Mouse (Mus musculus) ES-Bruce4 (cell line): ENCODE measurements around the gene Hrasls. TPM values are rescaled to one million over a fixed set of nuclear protein-coding genes. Genes with fewer than 3 reads are reported as not detected.

Experiments used
- H3K27ac ChIP-seq: 2 replicates; pipeline ENCODE4 v1.5.1; 2012; ENCODE audit warnings: low read length, inconsistent platforms; ENCODE audit not compliant: insufficient read depth
- H3K27me3 ChIP-seq: 2 replicates; pipeline ENCODE4 v1.6.1; 2012; ENCODE audit warnings: mild to moderate bottlenecking, low read length, inconsistent platforms; ENCODE audit not compliant: control insufficient read depth, poor library complexity, insufficient read depth, severe bottlenecking
- H3K36me3 ChIP-seq: 2 replicates; pipeline ENCODE4 v1.6.1; 2012; ENCODE audit warnings: inconsistent platforms, mild to moderate bottlenecking, low read length, moderate library complexity; ENCODE audit not compliant: control insufficient read depth, poor library complexity, insufficient read depth, severe bottlenecking
- H3K4me1 ChIP-seq: one replicate; pipeline ENCODE4 v1.8.1; 2011; ENCODE audit warnings: low read length; ENCODE audit not compliant: control insufficient read depth, insufficient read depth
- H3K4me3 ChIP-seq: 2 replicates; pipeline ENCODE4 v1.5.1; 2011; ENCODE audit warnings: low read depth, mild to moderate bottlenecking, low read length
- H3K9ac ChIP-seq: 2 replicates; pipeline ENCODE4 v1.6.1; 2012; ENCODE audit warnings: low read depth, mild to moderate bottlenecking, inconsistent platforms; ENCODE audit not compliant: poor library complexity, severe bottlenecking
- H3K9me3 ChIP-seq: replicated peaks from 2 replicates; pipeline ENCODE4 v1.6.1; 2012; ENCODE audit warnings: mild to moderate bottlenecking, low read length, inconsistent platforms; ENCODE audit not compliant: control insufficient read depth, poor library complexity, insufficient read depth, severe bottlenecking
- CTCF ChIP-seq: IDR thresholded peaks from one replicate; pipeline ENCODE4 v1.8.1; 2011; ENCODE audit warnings: low read depth, low read length
- EP300 ChIP-seq: IDR thresholded peaks from 2 replicates; pipeline ENCODE4 v1.6.1; 2011; ENCODE audit warnings: low read depth, low read length; ENCODE audit not compliant: insufficient read depth
- POLR2A ChIP-seq: IDR thresholded peaks from one replicate; pipeline ENCODE4 v1.8.1; 2011; ENCODE audit warnings: low read length; ENCODE audit not compliant: insufficient read depth
- polyA plus RNA-seq: library from polyadenylated mRNA; stranded (reverse); fragments of >200 nt; gene quantifications from 2 replicates; pipeline ENCODE4 v1.2.4, GENCODE M21; 2011; ENCODE audit warnings: low read depth; ENCODE audit not compliant: missing spikeins, insufficient read depth, insufficient read length

Hrasls gene
- 0.76 TPM in 1 of 2 replicates, not detected in the other for polyA plus RNA-seq

DNA sequence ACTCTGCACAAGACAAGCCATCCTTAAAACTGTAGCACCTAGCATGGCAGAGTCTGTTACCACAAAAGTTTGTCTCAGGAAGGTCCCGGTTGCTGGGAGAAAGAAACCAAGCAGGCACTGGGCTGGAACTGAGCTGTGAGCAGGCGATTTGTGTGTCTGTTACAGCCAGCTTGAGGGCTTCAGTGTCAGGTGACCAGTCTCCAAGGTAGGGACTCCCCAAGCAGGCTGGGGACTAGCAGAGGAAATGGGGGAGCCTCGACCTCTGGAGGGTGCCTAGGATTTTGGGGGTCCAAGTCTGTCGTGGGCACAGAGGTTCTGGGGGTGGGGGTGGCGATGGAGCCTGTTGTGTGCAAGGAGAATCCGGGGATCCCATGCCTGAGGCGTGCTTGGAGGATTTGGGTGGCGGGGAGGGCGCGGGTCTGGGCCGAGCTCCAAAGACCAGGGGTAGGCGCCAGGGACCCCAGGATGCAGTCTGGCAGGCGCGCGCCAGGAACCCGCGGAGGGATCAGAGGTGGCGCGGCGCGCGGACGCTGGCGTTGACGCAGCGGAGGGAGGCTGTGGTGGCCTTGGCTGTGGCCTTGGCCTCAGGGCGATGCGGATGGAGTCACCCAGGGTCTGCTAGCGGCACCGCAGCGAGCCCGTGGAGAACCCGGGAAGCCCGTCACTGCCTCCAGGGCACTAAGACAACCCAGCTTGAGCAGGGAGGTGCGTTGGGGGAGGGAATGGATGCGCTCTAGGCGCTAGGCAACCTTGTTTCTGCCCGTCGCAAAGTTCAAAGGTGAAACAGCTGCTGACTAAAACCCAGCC is at the start of gene Hrasls:
Hrasls (plus strand) TSS at position 91 of the 807 bp plus-strand sequence.
- TF ChIP-seq CTCF (no peak), EP300 (no peak), POLR2A (no peak)
- Histone ChIP-seq H3K27me3 (peaks cover 3% of the 10 kb centered on the region), H3K27ac (no peak within 1 kb of the TSS), H3K36me3 (no peaks in the 10 kb centered on the region), H3K9me3 (no peaks in the 10 kb centered on the region), H3K4me1 (no peaks in the 10 kb centered on the region), H3K4me3 (peak within 1 kb of the TSS; percentile 53), H3K9ac (no peak within 1 kb of the TSS; the same call in 1 of the 2 replicates)

GRCm38 (mm10) chr16:29162271-29162670 is 47.2 kb upstream of the Hrasls start:
- TF ChIP-seq EP300 (no peak), POLR2A (no peak), CTCF (no peak)
- Histone ChIP-seq H3K27me3 (no peaks in the 10 kb centered on the region), H3K9ac (no peak overlapping the region), H3K9me3 (no peaks in the 10 kb centered on the region), H3K36me3 (no peaks in the 10 kb centered on the region), H3K27ac (no peak overlapping the region), H3K4me1 (no peaks in the 10 kb centered on the region), H3K4me3 (no peak overlapping the region)

- Histone ChIP-seq H3K4me3 (no peak overlapping the region), H3K9me3 (no peaks in the 10 kb centered on the region), H3K36me3 (no peaks in the 10 kb centered on the region), H3K9ac (no peak overlapping the region), H3K27ac (no peak overlapping the region), H3K4me1 (no peaks in the 10 kb centered on the region), H3K27me3 (no peaks in the 10 kb centered on the region)
- TF ChIP-seq EP300 (no peak), POLR2A (no peak), CTCF (no peak)
Measured at GRCm38 (mm10) chr16:29167051-29167450, 42.4 kb upstream of the Hrasls start.

DNA sequence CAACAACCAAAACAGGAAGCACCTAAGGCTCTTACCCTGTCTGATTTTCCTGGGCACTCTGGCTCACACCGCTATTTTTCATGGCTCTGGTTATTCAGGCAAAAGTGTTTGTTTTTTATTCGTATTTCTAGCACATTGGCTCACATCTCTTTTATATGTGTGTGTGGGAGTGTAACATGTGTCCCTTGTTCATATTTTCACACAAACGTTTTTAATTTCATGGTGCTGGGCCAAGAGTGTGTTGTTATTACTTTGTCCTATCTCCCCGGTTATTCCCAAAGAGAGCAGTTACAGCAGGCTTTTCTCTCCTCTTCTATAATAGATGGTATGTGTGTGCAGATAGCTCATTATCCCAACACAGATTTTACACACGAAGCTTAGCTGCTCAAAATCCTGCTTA is 37.8 kb upstream of the Hrasls start:
- no peaks in the 10 kb centered on the region for H3K36me3 ChIP-seq
- H3K27ac ChIP-seq: no peak overlapping the region
- H3K4me3 ChIP-seq: no peak overlapping the region
- TF ChIP-seq POLR2A (no peak), CTCF (no peak), EP300 (no peak)
- no peaks in the 10 kb centered on the region for H3K9me3 ChIP-seq
- H3K9ac ChIP-seq: no peak overlapping the region
- H3K27me3 ChIP-seq: no peaks in the 10 kb centered on the region; the same call in 1 of the 2 replicates
- no peaks in the 10 kb centered on the region for H3K4me1 ChIP-seq

- H3K4me3 ChIP-seq: no peak overlapping the region
- H3K27ac ChIP-seq: no peak overlapping the region
- H3K9me3 ChIP-seq: no peaks in the 10 kb centered on the region
- no peak overlapping the region for H3K9ac ChIP-seq
- TF ChIP-seq EP300 (no peak), POLR2A (no peak), CTCF (no peak)
- H3K4me1 ChIP-seq: no peaks in the 10 kb centered on the region
- no peaks in the 10 kb centered on the region for H3K36me3 ChIP-seq
- no peaks in the 10 kb centered on the region; the same call in 1 of the 2 replicates for H3K27me3 ChIP-seq
Measured at GRCm38 (mm10) chr16:29173201-29173600, 36.3 kb upstream of the Hrasls start.

- Histone ChIP-seq H3K27ac (no peak overlapping the region), H3K36me3 (no peaks in the 10 kb centered on the region), H3K9me3 (no peaks in the 10 kb centered on the region), H3K27me3 (no peaks in the 10 kb centered on the region; the same call in 1 of the 2 replicates), H3K4me3 (no peak overlapping the region), H3K9ac (no peak overlapping the region), H3K4me1 (no peaks in the 10 kb centered on the region)
- TF ChIP-seq CTCF: no peak
- no peak for TF ChIP-seq EP300
- no peak for TF ChIP-seq POLR2A
Measured at GRCm38 (mm10) chr16:29174831-29175350, 34.6 kb upstream of the Hrasls start.
